Mouse (Mus musculus) cerebellum, postnatal 4 days (tissue): ENCODE measurements around the gene 5430402E10Rik.
"Not testable (repeated sequence)": the region's sequence is repeated elsewhere in the genome, so short reads cannot be mapped to it uniquely, and the experiment has no call there.

ENCODE experiments used
- DNase-seq, 2 experiments: peaks; one replicate each; pipeline ENCODE4 v3.0.0; 2022; ENCODE audit warnings: low spot score in 2 of 2, mixed read lengths in 1 of 2

Gene 5430402E10Rik

GRCm38 (mm10) chrX:77924962-77925361 lies at the start of gene 5430402E10Rik:
5430402E10Rik (minus strand) TSS chrX:77925062.
- DNase-seq, result not testable (repeated sequence)

DNA sequence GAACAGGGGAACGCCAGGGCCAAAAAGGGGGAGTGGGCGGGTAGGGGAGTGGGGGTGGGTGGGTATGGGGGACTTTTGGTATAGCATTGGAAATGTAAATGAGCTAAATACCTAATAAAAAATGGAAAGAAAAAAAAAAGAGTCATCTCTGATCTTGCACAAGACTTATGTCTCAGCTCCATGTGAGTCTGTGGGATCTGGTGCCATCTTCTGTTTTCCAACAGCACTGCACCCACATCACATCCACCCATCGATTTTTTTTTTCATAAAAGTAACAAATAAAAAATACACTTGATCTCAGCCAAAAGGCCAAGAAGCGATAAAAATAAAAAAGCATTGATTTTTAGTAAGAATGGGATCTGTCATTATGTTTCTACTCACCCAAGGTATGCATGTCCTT lies 44.8 kb downstream of the 5430402E10Rik start:
- not testable (repeated sequence) for DNase-seq
